Mouse (Mus musculus) left cerebral cortex, postnatal 14 days (tissue): ENCODE results near the gene Ldhc. TPM values are rescaled to one million over a fixed set of nuclear protein-coding genes. Genes with fewer than 3 reads are reported as not detected.
A peak's percentile ranks its signal among the peaks of the same experiment; 100 is the strongest.
"Not testable (repeated sequence)": the region's sequence is repeated elsewhere in the genome, so short reads cannot be mapped to it uniquely, and the experiment has no call there.

Experiments
- DNase-seq, 2 experiments: peaks; one replicate each; pipeline ENCODE4 v3.0.0; 2021 to 2022; ENCODE audit warnings: low spot score in 2 of 2, mixed read lengths in 1 of 2
- intact Hi-C: fragments of 180-260 bp; cut with DNase I; formaldehyde crosslinking; loops from one replicate; pipeline ENCODE4 v1.15.1; 2025
- total RNA-seq, 2 experiments: library from RNA; stranded (reverse); gene quantifications; 2 replicates each; pipeline ENCODE4 v1.2.3; 2021

Gene Ldhc
- total RNA-seq, 2 experiments from 2014 or later, result not detected

DNA sequence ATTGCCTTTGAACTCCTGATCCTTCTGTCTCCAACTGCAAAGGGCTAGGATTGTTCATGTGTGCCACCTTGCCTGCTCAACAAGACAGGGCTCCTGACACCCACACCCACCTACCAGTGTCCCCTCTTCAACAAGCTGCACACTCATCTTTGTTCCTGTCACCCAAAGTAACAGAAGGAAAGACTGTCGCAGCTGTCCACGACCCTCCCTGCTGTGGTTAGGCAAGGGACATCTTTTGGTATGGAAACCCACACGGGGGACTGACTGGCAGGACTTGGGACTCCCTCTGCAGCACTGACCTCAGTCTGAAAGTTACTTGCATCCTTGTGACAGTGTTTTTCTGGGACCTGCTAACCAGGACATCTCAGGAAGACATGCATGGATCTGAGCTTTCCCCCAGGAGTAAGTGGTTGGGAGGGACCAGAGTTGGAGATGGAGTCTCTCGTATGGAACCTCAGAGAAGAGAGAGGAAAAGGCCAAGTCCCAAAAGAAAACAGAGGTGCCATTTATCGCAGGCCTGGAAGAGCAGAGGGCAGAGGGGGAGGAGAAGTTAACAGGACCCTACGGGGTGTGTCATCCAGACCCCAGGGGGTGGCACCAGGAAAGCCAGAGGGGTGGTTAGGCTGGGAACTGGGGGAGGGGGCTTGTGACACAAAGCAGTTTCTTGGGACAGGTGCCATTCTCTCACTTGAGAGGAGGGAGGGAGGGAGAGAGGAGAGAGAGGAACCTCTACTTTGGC is 20.0 kb upstream of the Ldhc start, which contains the start of gene Ldha:
TSS of gene Ldha (plus strand) at position 689 of the 739 bp plus-strand sequence.
- intact Hi-C loops, result no loop called here
- DNase-seq, result no peak

- no peak for DNase-seq
- intact Hi-C loops, result no loop called here
Measured at GRCm38 (mm10) chr7:46842278-46842677, 18.7 kb upstream of the Ldhc start.

GRCm38 (mm10) chr7:46843576-46843975 is 17.4 kb upstream of the Ldhc start:
- DNase-seq, result no peak
- intact Hi-C loops, result no loop called here

DNA sequence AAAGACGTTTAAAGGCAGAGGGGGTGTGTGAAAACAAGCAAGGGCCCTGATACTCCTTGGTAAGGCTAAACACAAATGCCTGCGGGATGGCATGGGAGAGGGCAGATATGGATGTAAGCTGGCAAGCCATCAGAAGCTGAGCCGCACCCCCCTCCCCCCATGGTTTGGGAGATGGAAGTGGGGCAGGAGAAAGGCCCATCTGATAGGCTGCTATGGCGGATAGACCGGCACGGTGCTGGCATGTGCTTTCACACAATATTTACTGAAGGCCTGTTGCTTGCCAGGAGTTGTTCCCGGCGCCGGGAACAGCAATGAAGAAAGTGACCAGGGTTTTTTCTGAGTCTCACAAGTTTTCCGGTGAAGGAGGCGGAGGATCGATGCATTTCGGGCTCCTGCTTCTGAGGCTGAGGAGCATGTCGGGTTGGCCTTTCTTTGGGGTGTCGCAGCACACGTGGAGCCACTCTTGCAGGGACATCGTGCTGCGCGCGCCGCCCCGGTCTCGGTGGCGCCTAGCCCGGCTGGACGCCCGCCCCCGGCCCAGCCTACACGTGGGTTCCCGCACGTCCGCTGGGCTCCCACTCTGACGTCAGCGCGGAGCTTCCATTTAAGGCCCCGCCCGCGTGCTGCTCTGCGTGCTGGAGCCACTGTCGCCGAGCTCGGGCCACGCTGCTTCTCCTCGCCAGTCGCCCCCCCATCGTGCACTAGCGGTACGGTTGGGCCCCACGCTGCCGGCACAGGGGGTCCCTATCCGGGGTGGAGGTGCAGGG is 15.6 kb upstream of the Ldhc start:
- peak; percentile 92 to 96 for DNase-seq
- intact Hi-C loops, result no loop called here

DNA sequence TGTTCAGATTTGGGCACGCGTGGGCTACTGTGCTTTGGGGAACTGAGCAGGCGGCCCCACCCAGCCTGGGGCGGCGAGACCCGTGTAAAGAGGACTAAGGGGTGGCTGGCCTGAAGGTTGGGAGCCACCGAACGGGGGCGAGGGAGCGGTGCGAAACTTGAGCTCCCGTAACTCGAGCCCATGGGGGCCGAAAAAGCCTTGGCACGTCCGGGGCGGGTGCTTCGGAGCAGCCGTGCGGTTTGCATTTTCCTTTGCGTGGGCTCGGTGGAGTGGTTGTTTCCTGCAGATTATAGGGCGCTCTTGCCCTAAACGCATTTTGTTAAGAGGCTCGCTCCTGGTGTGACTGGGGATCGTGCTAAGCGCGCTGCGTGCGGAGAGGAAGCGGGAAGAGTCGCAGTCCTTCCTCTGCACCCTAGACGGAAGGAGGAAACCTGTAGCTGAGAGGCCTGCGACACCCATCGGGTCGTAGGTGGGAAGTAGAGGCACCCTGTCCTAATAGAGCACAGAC is 15.0 kb upstream of the Ldhc start:
- peak in 1 of 2 experiments; percentile 33 for DNase-seq
- intact Hi-C loops, result no loop called here

GRCm38 (mm10) chr7:46846486-46847244 is 14.3 kb upstream of the Ldhc start:
- DNase-seq, result peak; percentile 59 to 71
- intact Hi-C loops, result no loop called here

DNA sequence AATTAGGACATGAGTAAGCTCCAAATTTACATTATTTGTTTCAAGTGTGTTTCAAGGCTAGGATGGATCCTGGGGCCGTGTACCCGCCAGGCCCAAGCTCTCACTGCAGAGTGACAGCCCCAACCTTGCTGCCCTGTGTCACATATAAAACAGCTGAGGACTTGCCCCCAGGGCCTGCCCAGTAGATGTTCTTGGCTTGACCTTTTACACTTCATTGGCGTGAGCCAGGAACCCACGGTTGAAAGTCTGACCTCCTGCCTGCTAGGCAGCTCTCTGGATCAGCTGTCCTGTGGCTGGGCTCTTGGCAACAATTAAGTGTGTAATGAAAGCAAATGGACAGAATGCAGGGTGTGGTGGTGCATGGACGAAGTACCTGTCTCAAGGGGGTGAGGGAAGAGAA is 11.7 kb upstream of the Ldhc start:
- intact Hi-C loops, result no loop called here

GRCm38 (mm10) chr7:46851026-46851425 is 10.0 kb upstream of the Ldhc start:
- DNase-seq, result no peak
- intact Hi-C loops, result no loop called here

More for the DNA sequence above, 11.7 kb upstream of the Ldhc start:
- DNase-seq, result no peak

DNA sequence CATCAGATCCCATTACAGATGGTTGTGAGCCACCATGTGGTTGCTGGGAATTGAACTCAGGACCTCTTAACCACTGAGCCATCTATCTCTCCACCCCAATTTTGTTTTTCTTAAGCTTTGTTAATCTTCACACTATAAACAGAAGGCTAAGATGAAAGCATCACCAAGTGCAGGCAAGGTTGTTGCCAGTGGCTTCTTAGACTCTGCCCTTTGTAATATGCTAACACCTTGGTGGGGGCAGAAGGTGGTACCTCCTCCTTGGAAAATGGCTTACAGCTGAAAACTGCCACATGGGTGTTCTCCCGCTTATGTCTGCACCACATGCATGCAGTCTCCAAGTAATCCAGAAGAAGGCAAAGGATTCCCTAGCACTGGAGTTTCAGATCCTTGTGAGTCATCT is 8.3 kb upstream of the Ldhc start:
- no peak for DNase-seq
- intact Hi-C loops, result no loop called here

GRCm38 (mm10) chr7:46853365-46853764 is 7.6 kb upstream of the Ldhc start:
- DNase-seq, result no peak
- intact Hi-C loops, result no loop called here

DNA sequence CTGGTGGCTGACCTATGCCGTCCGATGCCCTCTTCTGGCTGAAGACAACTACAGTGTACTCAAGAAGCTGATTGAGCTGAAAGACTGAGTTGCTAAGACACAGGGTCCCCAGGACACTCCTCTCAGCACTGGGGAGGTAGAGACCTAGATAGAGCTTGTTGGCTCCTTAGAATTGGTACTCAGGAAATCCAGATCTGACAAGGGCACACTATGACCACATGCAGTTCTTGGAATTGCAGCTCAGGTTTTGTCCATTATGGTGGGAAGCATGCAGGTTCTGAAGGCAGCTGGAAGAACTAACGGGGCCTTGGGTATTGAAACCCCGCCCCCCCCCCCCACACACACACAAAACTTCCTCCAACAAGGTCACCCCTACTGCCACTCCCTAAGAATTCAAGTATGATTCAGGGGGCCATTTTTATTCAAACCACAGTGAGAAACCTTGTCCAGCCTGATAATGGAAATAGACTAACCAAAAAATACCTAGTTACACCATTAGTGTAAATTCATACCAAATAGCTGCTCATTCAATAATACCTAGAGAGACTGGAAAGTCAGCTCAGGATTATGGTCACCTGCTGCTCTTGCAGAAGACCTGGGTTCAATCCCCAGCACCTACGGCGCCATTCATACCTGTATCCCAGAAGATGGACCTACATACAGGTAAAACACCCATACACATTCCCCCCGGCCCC is 5.0 kb upstream of the Ldhc start:
- intact Hi-C loops, result loop anchor here (5.0 kb wide), 1 partner anchor 39 kb away; no protein-coding TSS in a partner anchor
- DNase-seq, result no peak

GRCm38 (mm10) chr7:46857436-46857835 is 3.6 kb upstream of the Ldhc start:
- intact Hi-C loops, result loop anchor here (5.0 kb wide), 1 partner anchor 40 kb away; no protein-coding TSS in a partner anchor
- no peak for DNase-seq

GRCm38 (mm10) chr7:46859031-46859430 is 2.0 kb upstream of the Ldhc start:
- DNase-seq, result no peak
- intact Hi-C loops, result loop anchor here (5.0 kb wide), 1 partner anchor 42 kb away; no protein-coding TSS in a partner anchor

GRCm38 (mm10) chr7:46871988-46872387 is 11.0 kb downstream of the Ldhc start:
- intact Hi-C loops, result no loop called here
- DNase-seq, result no peak

- intact Hi-C loops, result no loop called here
- peak in 1 of 2 experiments; percentile 52 for DNase-seq
Measured at GRCm38 (mm10) chr7:46876841-46877240, 15.8 kb downstream of the Ldhc start.

GRCm38 (mm10) chr7:46877255-46877654 is 16.3 kb downstream of the Ldhc start:
- intact Hi-C loops, result no loop called here
- no peak for DNase-seq

- peak in 1 of 2 experiments; percentile 19 for DNase-seq
Measured at GRCm38 (mm10) chr7:46879851-46880250, 18.8 kb downstream of the Ldhc start.

GRCm38 (mm10) chr7:46880992-46881391 is 20.0 kb downstream of the Ldhc start:
- no peak for DNase-seq
- intact Hi-C loops, result no loop called here

More at GRCm38 (mm10) chr7:46879851-46880250, 18.8 kb downstream of the Ldhc start:
- intact Hi-C loops, result no loop called here

DNA sequence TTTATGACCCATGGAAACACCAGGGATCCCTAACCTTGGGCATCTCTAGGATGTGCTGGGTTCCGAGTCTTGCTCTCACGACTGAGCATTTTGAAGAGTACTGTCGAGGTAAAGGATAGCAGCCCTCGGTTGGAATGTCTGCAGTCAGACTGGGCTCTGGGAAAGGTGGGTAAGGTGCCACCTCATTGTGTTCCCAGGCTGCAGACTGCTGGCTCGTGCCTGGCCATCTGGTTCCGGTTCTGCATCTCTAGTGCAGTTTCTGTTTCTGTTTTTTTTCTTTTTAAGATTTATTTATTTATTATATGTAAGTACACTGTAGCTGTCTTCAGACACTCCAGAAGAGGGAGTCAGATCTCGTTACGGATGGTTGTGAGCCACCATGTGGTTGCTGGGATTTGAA is 20.9 kb downstream of the Ldhc start:
- intact Hi-C loops, DNase-seq: not testable (repeated sequence)
